In the genomic region with DNA sequence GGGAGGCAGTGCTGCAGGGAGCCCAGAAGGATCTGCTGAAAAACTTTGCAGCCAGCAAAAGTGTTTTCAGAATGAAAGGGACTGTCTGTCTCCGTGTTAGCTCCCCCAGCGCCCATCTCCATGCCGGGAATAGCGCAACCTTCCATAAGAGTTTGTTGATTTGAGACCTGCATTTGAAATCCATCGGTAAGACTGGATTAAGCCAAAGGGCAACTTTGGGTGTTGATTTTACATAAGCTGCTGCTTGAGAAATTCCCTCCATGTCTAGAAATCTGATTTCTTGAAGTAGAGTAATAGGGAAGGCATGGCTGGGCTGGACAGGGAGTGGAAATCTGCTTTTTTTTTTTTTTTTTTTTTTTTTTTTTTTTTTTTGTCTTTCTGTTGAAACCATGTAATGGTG, we compare ENCODE assay signal across 26 mouse cellular contexts.
DNase-seq lines count a peak whose midpoint lies in the region; ATAC-seq and TF ChIP-seq lines count a peak whose summit lies in the region.
"Had no signal": no experiment of that assay in that cellular context is flagged by ENCODE, and none has a peak within 500 bp of the region (broad histone marks: within the 10 kb centered on the region; RNA-seq: fewer than 3 reads in every experiment).

No protein-coding gene starts in this region.

- peaks cover 11% of the 10 kb centered on the region; the same call in 1 of the 2 replicates for H3K4me1 ChIP-seq in midbrain, embryonic 11.5 days (ENCODE audit: control insufficient read depth, insufficient read depth, low read length)
- peaks cover 13% of the 10 kb centered on the region for H3K4me1 ChIP-seq in midbrain, embryonic 13.5 days (replicated peaks)
- H3K4me1 ChIP-seq in limb, embryonic 10.5 days = peaks cover 49% of the 10 kb centered on the region
- H3K4me1 ChIP-seq in limb, embryonic 14.5 days (ENCODE audit: control insufficient read depth, insufficient read depth, low read length) = peaks cover 23% of the 10 kb centered on the region
- H3K4me1 ChIP-seq: forebrain, embryonic 15.5 days had no signal

- TF ChIP-seq POLR2A in limb, embryonic 14.5 days (IDR thresholded peaks at IDR 0.05; ENCODE audit: borderline replicate concordance, extremely low read depth, insufficient read depth, insufficient read length) = no peak

- H3K36me3 ChIP-seq in midbrain, embryonic 11.5 days (ENCODE audit: control insufficient read depth, insufficient read depth, low read length) = no peaks in the 10 kb centered on the region
- no peaks in the 10 kb centered on the region for H3K36me3 ChIP-seq in midbrain, embryonic 13.5 days
- H3K36me3 ChIP-seq in limb, embryonic 10.5 days = no peaks in the 10 kb centered on the region
- H3K36me3 ChIP-seq in limb, embryonic 14.5 days (ENCODE audit: control insufficient read depth, insufficient read depth, low read length) = 0 out of 2 replicates have a peak, but pooled peaks cover 2% of the 10 kb centered on the region
- H3K36me3 ChIP-seq: embryonic facial prominence, embryonic 12.5 days; embryonic facial prominence, embryonic 15.5 days; forebrain, embryonic 12.5 days; forebrain, embryonic 15.5 days; heart, embryonic 10.5 days; heart, embryonic 13.5 days had no signal

- no peaks in the 10 kb centered on the region for H3K27me3 ChIP-seq in midbrain, embryonic 11.5 days (ENCODE audit: control insufficient read depth, insufficient read depth, low read length)
- H3K27me3 ChIP-seq in midbrain, embryonic 13.5 days = no peaks in the 10 kb centered on the region
- H3K27me3 ChIP-seq in limb, embryonic 10.5 days (ENCODE audit: low read depth, poor library complexity, severe bottlenecking) = peaks cover 30% of the 10 kb centered on the region
- H3K27me3 ChIP-seq in limb, embryonic 14.5 days (ENCODE audit: control insufficient read depth, insufficient read depth, low read length) = no peaks in the 10 kb centered on the region
- H3K27me3 ChIP-seq: embryonic facial prominence, embryonic 12.5 days; embryonic facial prominence, embryonic 15.5 days; forebrain, embryonic 12.5 days; forebrain, embryonic 15.5 days; heart, embryonic 13.5 days had no signal

- WGBS in midbrain, embryonic 11.5 days = 89% methylated on average over 5 of the region's 5 CpGs
- WGBS in midbrain, embryonic 13.5 days = 90% methylated on average over 5 of the region's 5 CpGs
- WGBS in limb, embryonic 10.5 days = 91% methylated on average over 5 of the region's 5 CpGs
- 85% methylated on average over 5 of the region's 5 CpGs for WGBS in limb, embryonic 14.5 days

- no peak overlapping the region for H3K4me3 ChIP-seq in midbrain, embryonic 11.5 days (ENCODE audit: low read depth, low read length)
- no peak overlapping the region for H3K4me3 ChIP-seq in midbrain, embryonic 13.5 days (replicated peaks)
- no peak overlapping the region for H3K4me3 ChIP-seq in limb, embryonic 10.5 days
- H3K4me3 ChIP-seq in limb, embryonic 14.5 days (replicated peaks; ENCODE audit: low read length) = no peak overlapping the region
- H3K4me3 ChIP-seq: embryonic facial prominence, embryonic 12.5 days; embryonic facial prominence, embryonic 15.5 days; forebrain, embryonic 12.5 days; forebrain, embryonic 15.5 days; heart, embryonic 10.5 days; heart, embryonic 13.5 days had no signal

- no peak overlapping the region for H3K9ac ChIP-seq in midbrain, embryonic 11.5 days (ENCODE audit: low read length)
- no peak overlapping the region for H3K9ac ChIP-seq in midbrain, embryonic 13.5 days (replicated peaks)
- H3K9ac ChIP-seq in limb, embryonic 14.5 days (ENCODE audit: low read depth, low read length, severe bottlenecking) = no peak overlapping the region
- H3K9ac ChIP-seq: embryonic facial prominence, embryonic 12.5 days; embryonic facial prominence, embryonic 15.5 days; forebrain, embryonic 12.5 days; forebrain, embryonic 15.5 days; heart, embryonic 13.5 days; hindbrain, embryonic 14.5 days had no signal

- ATAC-seq in midbrain, embryonic 11.5 days (ENCODE audit: low FRiP score) = no peak
- no peak for ATAC-seq in midbrain, embryonic 13.5 days
- ATAC-seq in limb, embryonic 14.5 days (ENCODE audit: low FRiP score, low read depth) = peak; percentile 31; the same call in 1 of the 2 replicates
- ATAC-seq in cerebellum, adult (ENCODE audit: insufficient number of reproducible peaks, low FRiP score, low TSS enrichment) = no peak
- ATAC-seq: activated CD4-positive, CD25-positive, alpha-beta regulatory T cell, adult 4 months; CD4-positive, CD25-positive, alpha-beta regulatory T cell, adult 4 months; forebrain, embryonic 15.5 days; hindbrain, postnatal 0 days; inflammation-experienced regulatory T-cells, adult 6 months had no signal

- peak; percentile 74 for DNase-seq in midbrain, embryonic 11.5 days (ENCODE audit: low spot score, missing footprints)
- no peak for DNase-seq in limb, embryonic 10.5 days (ENCODE audit: low spot score)
- no peak for DNase-seq in limb, embryonic 14.5 days (ENCODE audit: low spot score)
- DNase-seq in cerebellum, adult 9-11 months = no peak
- DNase-seq: adrenal gland, adult 8-10 months; adrenal gland, postnatal 25 days; cerebellum, adult 18-20 months; cerebellum, adult 9-10 months; cerebellum, postnatal 25 days; gastrocnemius, postnatal 14 days; heart, adult 18-20 months; heart, postnatal 14 days; heart, postnatal 4 days had no signal

- H3K4me2 ChIP-seq in midbrain, embryonic 11.5 days = no peak overlapping the region
- H3K4me2 ChIP-seq in midbrain, embryonic 13.5 days (replicated peaks) = no peak overlapping the region
- no peak overlapping the region for H3K4me2 ChIP-seq in limb, embryonic 14.5 days (replicated peaks; ENCODE audit: low read depth, low read length, severe bottlenecking)
- H3K4me2 ChIP-seq: embryonic facial prominence, embryonic 12.5 days; embryonic facial prominence, embryonic 15.5 days; forebrain, embryonic 12.5 days; forebrain, embryonic 15.5 days; heart, embryonic 13.5 days; hindbrain, embryonic 14.5 days had no signal

- H3K27ac ChIP-seq in midbrain, embryonic 11.5 days (ENCODE audit: low read depth, low read length) = no peak overlapping the region
- H3K27ac ChIP-seq in midbrain, embryonic 13.5 days = no peak overlapping the region
- H3K27ac ChIP-seq in limb, embryonic 10.5 days = peak overlapping the region; percentile 22; the same call in 1 of the 2 replicates
- peak overlapping the region; percentile 48; the same call in 1 of the 2 replicates for H3K27ac ChIP-seq in limb, embryonic 14.5 days (replicated peaks; ENCODE audit: low read depth, low read length)
- H3K27ac ChIP-seq: embryonic facial prominence, embryonic 12.5 days; embryonic facial prominence, embryonic 15.5 days; forebrain, embryonic 12.5 days; forebrain, embryonic 15.5 days; heart, embryonic 10.5 days; heart, embryonic 13.5 days; hindbrain, embryonic 14.5 days; hindbrain, postnatal 0 days had no signal

- no peaks in the 10 kb centered on the region for H3K9me3 ChIP-seq in midbrain, embryonic 11.5 days (ENCODE audit: control insufficient read depth, low read length)
- no peaks in the 10 kb centered on the region for H3K9me3 ChIP-seq in midbrain, embryonic 13.5 days
- no peaks in the 10 kb centered on the region for H3K9me3 ChIP-seq in limb, embryonic 10.5 days (replicated peaks)
- H3K9me3 ChIP-seq in limb, embryonic 14.5 days (ENCODE audit: control insufficient read depth, low read length) = no peaks in the 10 kb centered on the region
- H3K9me3 ChIP-seq: embryonic facial prominence, embryonic 12.5 days; embryonic facial prominence, embryonic 15.5 days; forebrain, embryonic 12.5 days; forebrain, embryonic 15.5 days; heart, embryonic 10.5 days; heart, embryonic 13.5 days had no signal

Comparison
In these comparisons a context has a peak if more than half of its experiments do, and no peak if none do; other contexts are left out.
1. H3K27ac ChIP-seq: peak in limb, embryonic 10.5 days (single experiment) and limb, embryonic 14.5 days (single experiment); none in midbrain, embryonic 11.5 days (single experiment) and midbrain, embryonic 13.5 days (single experiment).